Mouse (Mus musculus): ENCODE data around the gene Slc27a5.

DNA sequence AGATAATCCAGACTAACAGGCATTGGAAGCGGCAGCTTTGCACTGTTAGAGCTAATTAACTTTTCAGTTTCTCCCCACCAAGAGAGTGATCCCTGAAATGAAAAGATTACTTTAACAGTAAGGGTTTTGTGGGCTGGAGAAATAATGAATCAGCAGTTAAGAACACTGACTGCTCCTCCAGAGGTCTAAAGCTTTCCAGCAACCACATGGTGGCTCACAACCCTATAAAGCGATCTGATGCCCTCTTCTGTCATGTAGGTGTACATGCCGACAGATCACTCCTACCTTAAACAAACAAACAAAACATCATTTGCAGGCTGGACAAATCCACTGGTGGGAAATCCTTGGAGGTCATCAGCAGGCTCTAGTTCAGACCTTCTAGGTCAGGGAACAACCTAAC is 43.1 kb downstream of the Slc27a5 start:
- peak; percentile 42 for TF ChIP-seq CTCF (IDR thresholded peaks at IDR 0.05; ENCODE audit: low read depth)
- TF ChIP-seq EP300 (IDR thresholded peaks at IDR 0.05; ENCODE audit: low read depth): no peak

All from heart, postnatal 0 days (tissue).